Mouse (Mus musculus) ES-Bruce4 (cell line): ENCODE data around the gene Vps35l. TPM values are rescaled to one million over a fixed set of nuclear protein-coding genes. Genes with fewer than 3 reads are reported as not detected.

Experiments
- H3K27ac ChIP-seq: 2 replicates; pipeline ENCODE4 v1.5.1; 2012; ENCODE audit warnings: low read length, inconsistent platforms; ENCODE audit not compliant: insufficient read depth
- H3K27me3 ChIP-seq: 2 replicates; pipeline ENCODE4 v1.6.1; 2012; ENCODE audit warnings: mild to moderate bottlenecking, low read length, inconsistent platforms; ENCODE audit not compliant: control insufficient read depth, poor library complexity, insufficient read depth, severe bottlenecking
- H3K36me3 ChIP-seq: 2 replicates; pipeline ENCODE4 v1.6.1; 2012; ENCODE audit warnings: inconsistent platforms, mild to moderate bottlenecking, low read length, moderate library complexity; ENCODE audit not compliant: control insufficient read depth, poor library complexity, insufficient read depth, severe bottlenecking
- H3K4me1 ChIP-seq: one replicate; pipeline ENCODE4 v1.8.1; 2011; ENCODE audit warnings: low read length; ENCODE audit not compliant: control insufficient read depth, insufficient read depth
- H3K4me3 ChIP-seq: 2 replicates; pipeline ENCODE4 v1.5.1; 2011; ENCODE audit warnings: low read depth, mild to moderate bottlenecking, low read length
- H3K9ac ChIP-seq: 2 replicates; pipeline ENCODE4 v1.6.1; 2012; ENCODE audit warnings: low read depth, mild to moderate bottlenecking, inconsistent platforms; ENCODE audit not compliant: poor library complexity, severe bottlenecking
- H3K9me3 ChIP-seq: replicated peaks from 2 replicates; pipeline ENCODE4 v1.6.1; 2012; ENCODE audit warnings: mild to moderate bottlenecking, low read length, inconsistent platforms; ENCODE audit not compliant: control insufficient read depth, poor library complexity, insufficient read depth, severe bottlenecking
- CTCF ChIP-seq: IDR thresholded peaks from one replicate; pipeline ENCODE4 v1.8.1; 2011; ENCODE audit warnings: low read depth, low read length
- EP300 ChIP-seq: IDR thresholded peaks from 2 replicates; pipeline ENCODE4 v1.6.1; 2011; ENCODE audit warnings: low read depth, low read length; ENCODE audit not compliant: insufficient read depth
- POLR2A ChIP-seq: IDR thresholded peaks from one replicate; pipeline ENCODE4 v1.8.1; 2011; ENCODE audit warnings: low read length; ENCODE audit not compliant: insufficient read depth
- polyA plus RNA-seq: library from polyadenylated mRNA; stranded (reverse); fragments of >200 nt; gene quantifications from 2 replicates; pipeline ENCODE4 v1.2.4, GENCODE M21; 2011; ENCODE audit warnings: low read depth; ENCODE audit not compliant: missing spikeins, insufficient read depth, insufficient read length

The Vps35l gene
- polyA plus RNA-seq, 1 experiment, result 54.7 TPM

DNA sequence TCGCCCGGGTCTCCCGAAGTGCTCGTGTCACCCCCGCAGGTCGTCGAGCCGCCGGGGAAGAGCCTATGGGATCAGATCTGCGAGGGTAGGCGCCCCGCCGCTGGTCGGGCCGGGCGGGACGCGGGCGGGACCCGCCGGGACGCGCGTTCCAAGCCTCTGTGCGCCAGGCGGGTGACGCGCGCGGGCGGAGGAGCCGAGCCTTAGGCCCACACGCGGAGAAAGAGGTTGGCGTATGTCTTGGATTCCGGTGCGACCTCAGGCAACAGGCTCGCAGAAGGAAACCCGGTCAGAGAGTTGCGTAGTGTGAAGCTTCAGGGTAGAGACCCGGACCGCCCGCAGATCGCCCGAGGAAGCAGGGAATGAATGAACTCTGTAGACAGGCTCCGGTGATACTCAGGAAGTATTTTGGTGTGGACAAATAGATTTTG, 115.9 kb downstream of the Vps35l start, which contains the start of gene Knop1:
TSS of gene Knop1 (minus strand) at position 378 of the 428 bp plus-strand sequence.
- H3K4me3 ChIP-seq, result peak within 1 kb of the TSS; percentile 95
- no peak within 1 kb of the TSS for H3K27ac ChIP-seq

DNA sequence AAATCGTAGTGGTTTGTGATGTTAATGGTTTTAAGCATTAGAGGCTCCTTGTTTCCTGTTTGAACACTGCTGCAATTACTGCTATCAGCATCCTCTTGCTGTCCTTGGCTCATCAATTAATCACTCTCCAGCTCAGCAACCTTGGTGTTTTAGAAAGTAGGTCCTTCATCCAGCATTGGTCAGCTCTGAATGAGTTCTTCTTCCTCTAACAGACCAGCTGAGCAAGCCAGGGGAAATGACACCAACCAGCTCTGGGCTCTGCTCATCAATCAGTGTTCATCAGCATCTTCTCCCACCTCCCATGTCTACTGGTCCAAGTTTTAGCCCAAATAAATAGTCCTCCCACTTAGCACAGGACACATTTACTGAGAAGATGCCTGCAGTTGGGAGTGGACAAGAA, 118.6 kb downstream of the Vps35l start:
- no peak for TF ChIP-seq POLR2A
- no peak for TF ChIP-seq CTCF
- TF ChIP-seq EP300, result no peak
- Histone ChIP-seq H3K27ac (no peak overlapping the region), H3K27me3 (no peaks in the 10 kb centered on the region), H3K9ac (no peak overlapping the region), H3K9me3 (no peaks in the 10 kb centered on the region), H3K4me1 (no peaks in the 10 kb centered on the region), H3K4me3 (no peak overlapping the region), H3K36me3 (0 out of 2 replicates have a peak, but pooled peaks cover 2% of the 10 kb centered on the region)

More for the DNA sequence above, 115.9 kb downstream of the Vps35l start, which contains the start of gene Knop1:
- no peaks in the 10 kb centered on the region for H3K9me3 ChIP-seq
- peak within 1 kb of the TSS; percentile 65 for H3K9ac ChIP-seq
- H3K36me3 ChIP-seq, result peaks cover 21% of the 10 kb centered on the region
- H3K27me3 ChIP-seq, result no peaks in the 10 kb centered on the region
- no peak for TF ChIP-seq POLR2A
- TF ChIP-seq EP300, result no peak
- no peak for TF ChIP-seq CTCF
- no peaks in the 10 kb centered on the region for H3K4me1 ChIP-seq

DNA sequence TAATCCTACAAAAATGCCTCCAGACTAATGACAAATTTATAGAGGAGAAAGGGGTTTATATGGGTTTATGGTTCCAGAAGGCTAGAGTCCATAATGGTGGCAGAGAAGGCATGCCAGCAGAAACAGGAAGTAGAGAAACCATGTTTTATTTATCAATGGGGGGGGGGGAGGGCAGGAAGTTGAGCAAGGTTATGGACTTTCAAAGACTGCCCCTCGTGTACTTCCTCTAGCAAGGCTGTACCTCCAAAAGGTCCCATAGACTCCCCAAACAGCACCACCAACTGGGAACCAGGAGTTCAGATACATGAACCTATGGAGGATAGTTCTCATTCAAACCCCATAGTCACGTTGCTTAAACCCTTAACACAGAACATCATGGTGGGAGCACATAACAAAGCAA, 125.3 kb downstream of the Vps35l start:
- Histone ChIP-seq H3K36me3 (no peaks in the 10 kb centered on the region), H3K27ac (no peak overlapping the region), H3K9ac (no peak overlapping the region), H3K4me1 (no peaks in the 10 kb centered on the region), H3K9me3 (no peaks in the 10 kb centered on the region), H3K4me3 (no peak overlapping the region), H3K27me3 (no peaks in the 10 kb centered on the region)
- TF ChIP-seq CTCF (no peak), EP300 (no peak), POLR2A (no peak)

DNA sequence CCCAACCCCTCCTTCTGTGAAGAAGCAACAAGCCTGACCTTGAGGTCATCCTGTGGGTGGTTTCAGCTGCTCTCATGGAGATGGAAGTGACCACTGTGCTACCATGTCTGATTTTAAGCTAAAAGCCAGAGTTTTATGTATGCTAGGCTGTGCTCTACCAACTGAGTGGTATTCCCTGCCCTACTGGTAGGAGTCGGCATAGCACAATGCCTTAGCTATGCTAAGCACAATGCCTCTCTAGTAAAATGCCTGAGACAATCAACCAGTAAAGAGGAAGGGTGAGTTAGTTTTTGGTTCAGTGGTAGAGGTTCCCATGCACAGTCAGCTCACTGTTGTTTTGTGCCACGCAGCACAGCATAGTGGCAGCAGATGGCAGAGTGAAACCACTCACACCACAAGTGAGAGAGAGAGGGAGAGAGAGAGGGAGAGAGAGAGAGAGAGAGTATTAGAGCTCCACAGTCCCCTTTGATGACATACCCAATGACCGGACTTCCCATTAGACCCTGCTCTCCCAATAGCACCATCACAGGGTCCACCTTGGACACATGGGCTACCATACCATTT, 139.5 kb downstream of the Vps35l start:
- Histone ChIP-seq H3K9me3 (no peaks in the 10 kb centered on the region), H3K27me3 (no peaks in the 10 kb centered on the region), H3K4me1 (no peaks in the 10 kb centered on the region), H3K27ac (no peak overlapping the region), H3K36me3 (no peaks in the 10 kb centered on the region), H3K9ac (no peak overlapping the region), H3K4me3 (no peak overlapping the region)
- no peak for TF ChIP-seq EP300
- no peak for TF ChIP-seq CTCF
- no peak for TF ChIP-seq POLR2A

DNA sequence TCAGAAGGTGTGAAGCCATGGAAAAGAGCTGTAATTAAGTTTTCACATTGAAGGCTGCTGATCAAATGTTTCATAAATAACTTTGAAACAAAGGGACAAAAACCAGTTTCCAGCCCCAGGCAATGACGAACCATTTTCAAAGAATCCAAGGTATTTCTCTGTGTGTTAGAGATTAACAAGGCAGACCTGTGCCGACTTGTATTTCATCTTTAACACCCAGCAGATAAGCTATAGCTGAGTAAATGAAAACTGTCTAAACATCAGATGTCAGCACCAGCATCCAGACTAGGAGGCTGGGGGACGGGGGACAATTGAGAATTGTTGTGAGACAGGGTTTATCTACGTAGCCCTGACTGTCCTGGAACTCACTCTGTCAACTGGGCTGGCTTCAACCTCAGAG, 143.9 kb downstream of the Vps35l start:
- no peak overlapping the region for H3K9ac ChIP-seq
- H3K27me3 ChIP-seq, result no peaks in the 10 kb centered on the region
- no peaks in the 10 kb centered on the region for H3K4me1 ChIP-seq
- H3K27ac ChIP-seq, result no peak overlapping the region
- no peaks in the 10 kb centered on the region for H3K36me3 ChIP-seq
- no peaks in the 10 kb centered on the region for H3K9me3 ChIP-seq
- TF ChIP-seq CTCF, result no peak
- no peak for TF ChIP-seq POLR2A
- no peak for TF ChIP-seq EP300
- no peak overlapping the region for H3K4me3 ChIP-seq

DNA sequence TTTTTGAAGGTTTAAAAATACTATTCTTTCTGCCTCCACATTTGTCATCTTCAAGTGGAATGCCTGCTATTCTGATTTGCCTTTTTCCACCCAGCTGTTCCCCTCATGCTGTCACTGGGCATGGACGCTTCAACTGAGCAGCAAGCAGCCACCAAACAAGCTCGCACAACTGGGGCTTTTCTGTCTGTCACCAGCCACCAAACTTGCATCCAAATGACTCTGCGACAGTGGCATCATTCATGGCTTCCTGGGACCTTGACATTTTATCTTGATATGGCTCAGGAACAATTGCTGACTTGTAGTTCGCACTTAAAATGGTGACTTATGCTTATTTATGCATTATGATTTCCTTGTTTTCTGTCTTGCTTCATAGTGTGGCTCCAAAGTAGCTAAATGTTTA, 144.9 kb downstream of the Vps35l start:
- H3K4me1 ChIP-seq, result no peaks in the 10 kb centered on the region
- no peaks in the 10 kb centered on the region for H3K9me3 ChIP-seq
- H3K27me3 ChIP-seq, result no peaks in the 10 kb centered on the region
- no peak overlapping the region for H3K9ac ChIP-seq
- no peak overlapping the region for H3K4me3 ChIP-seq
- H3K27ac ChIP-seq, result no peak overlapping the region
- TF ChIP-seq CTCF (no peak), EP300 (no peak), POLR2A (no peak)
- no peaks in the 10 kb centered on the region for H3K36me3 ChIP-seq
